Mouse (Mus musculus) olfactory bulb, adult 2 months (tissue): ENCODE data around the gene Zscan4d. TPM values are rescaled to one million over a fixed set of nuclear protein-coding genes. Genes with fewer than 3 reads are reported as not detected.
"Not testable (repeated sequence)": the region's sequence is repeated elsewhere in the genome, so short reads cannot be mapped to it uniquely, and the experiment has no call there.

Source experiments
- H3K27ac ChIP-seq: fragments of 200-500 bp; 2 replicates; pipeline ENCODE4 v1.5.1; 2012; ENCODE audit warnings: low read depth, low read length; ENCODE audit not compliant: insufficient read depth
- H3K4me1 ChIP-seq: fragments of 200-500 bp; 2 replicates; pipeline ENCODE4 v1.6.1; 2012; ENCODE audit warnings: low read length; ENCODE audit not compliant: control insufficient read depth, insufficient read depth
- H3K4me3 ChIP-seq: fragments of 200-500 bp; 2 replicates; pipeline ENCODE4 v1.5.1; 2012; ENCODE audit warnings: mild to moderate bottlenecking, low read depth, low read length, moderate library complexity; ENCODE audit not compliant: insufficient read depth
- WGBS: fragments of 180-500 bp; shearing (Covaris S2); methylation state at CpG from one replicate; pipeline ENCODE4 v1.1.7; 2018; 5-methylcytosine and 5-hydroxymethylcytosine counted together
- polyA plus RNA-seq: library from polyadenylated mRNA; stranded (reverse); fragments of >200 nt; gene quantifications from 2 replicates; pipeline ENCODE4 v1.2.4, GENCODE M21; 2012; ENCODE audit warnings: low replicate concordance; ENCODE audit not compliant: missing spikeins, insufficient read depth, insufficient read length

Gene Zscan4d
- not detected in 2 replicates for polyA plus RNA-seq

- H3K4me1 ChIP-seq, H3K27ac ChIP-seq, H3K4me3 ChIP-seq: not testable (repeated sequence)
- WGBS, result 85% methylated on average over 4 of the region's 4 CpGs
These were observed at the start of gene Zscan4d for GRCm38 (mm10) chr7:11166059-11166458. Zscan4d (minus strand) TSS chr7:11166159.

GRCm38 (mm10) chr7:11158036-11158435 is 7.9 kb downstream of the Zscan4d start:
- WGBS, result 45% methylated on average over 6 of the region's 6 CpGs
- not testable (repeated sequence) for H3K4me1 ChIP-seq, H3K27ac ChIP-seq, H3K4me3 ChIP-seq

Other genes with a start within 250 kb of the Zscan4d start
- gene Zscan4c, start 160.4 kb downstream of the Zscan4d start, polyA plus RNA-seq, result not detected in 2 replicates
- gene Zscan4-ps1, start 96.5 kb downstream of the Zscan4d start, polyA plus RNA-seq, result not detected in 2 replicates
- not detected in 2 replicates for gene Zscan4e, start 144.5 kb upstream of the Zscan4d start, polyA plus RNA-seq
- gene Zscan4f, start 231.8 kb upstream of the Zscan4d start, polyA plus RNA-seq, result not detected in 2 replicates